Mouse (Mus musculus): ENCODE data around the gene Mta1. TPM values are rescaled to one million over a fixed set of nuclear protein-coding genes. Genes with fewer than 3 reads are reported as not detected.

Mta1 gene
- polyA plus RNA-seq, 1 experiment from 2014 or later, result 19.4 TPM

DNA sequence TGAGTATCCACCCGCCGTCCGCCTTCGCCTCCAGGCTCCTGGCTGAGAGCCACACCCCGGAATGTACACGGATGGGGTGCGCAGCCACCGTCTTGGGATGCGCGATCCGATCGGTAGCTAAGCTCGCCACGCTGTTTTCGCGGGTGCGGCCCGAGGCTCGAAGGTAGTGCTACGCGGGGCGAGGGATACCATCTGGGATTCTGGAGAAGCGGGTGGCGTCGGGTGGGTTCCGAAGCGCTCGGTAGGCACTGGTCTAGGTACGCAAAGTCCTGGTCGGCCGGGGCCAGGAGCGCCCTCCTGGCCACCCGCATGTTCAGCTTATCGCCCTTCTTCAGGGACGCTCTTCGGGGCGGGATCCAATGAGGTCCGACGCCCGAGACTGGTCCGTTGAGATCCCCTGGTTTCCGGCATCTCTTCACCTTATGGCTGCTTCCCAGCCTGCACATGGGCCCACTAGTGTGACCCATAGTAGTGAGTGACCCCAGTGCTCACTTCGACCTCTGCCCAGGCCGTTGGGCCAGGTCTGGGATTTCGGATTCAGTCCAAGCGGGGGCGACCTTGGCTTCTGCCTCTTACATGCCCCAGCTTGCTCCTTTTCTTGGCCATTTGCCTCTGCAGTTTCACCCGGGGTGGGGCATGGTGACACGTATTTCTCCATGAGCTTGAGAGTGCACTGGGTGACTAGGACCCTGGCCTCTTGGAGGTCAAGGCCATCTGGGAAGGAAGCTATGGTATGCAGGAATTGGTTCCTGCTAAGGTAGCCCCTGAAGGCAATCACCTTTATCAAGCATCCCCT lies 42.7 kb downstream of the Mta1 start:
- peak overlapping the region; percentile 78 for H3K4me2 ChIP-seq (replicated peaks; ENCODE audit: low read depth, low read length)
- DNase-seq (ENCODE audit: low spot score) (no peak), ATAC-seq (ENCODE audit: low FRiP score) (peak; percentile 8; the same call in 1 of the 2 replicates)
- peaks cover 26% of the 10 kb centered on the region for H3K4me1 ChIP-seq (replicated peaks; ENCODE audit: control insufficient read depth, insufficient read depth, low read length)
- H3K27ac ChIP-seq (ENCODE audit: low read depth, low read length), result peak overlapping the region; percentile 73; the same call in 1 of the 2 replicates
- no peaks in the 10 kb centered on the region for H3K9me3 ChIP-seq (ENCODE audit: control insufficient read depth, low read length)
- peak overlapping the region; percentile 75 for H3K9ac ChIP-seq (ENCODE audit: low read depth, low read length)
- H3K27me3 ChIP-seq (ENCODE audit: control insufficient read depth, insufficient read depth, low read length), result no peaks in the 10 kb centered on the region
- 2% methylated on average over 49 of the region's 49 CpGs for WGBS
- peaks cover 9% of the 10 kb centered on the region for H3K36me3 ChIP-seq (ENCODE audit: control insufficient read depth, insufficient read depth, low read length)
- peak overlapping the region; percentile 69 for H3K4me3 ChIP-seq (ENCODE audit: low read depth, low read length)

DNA sequence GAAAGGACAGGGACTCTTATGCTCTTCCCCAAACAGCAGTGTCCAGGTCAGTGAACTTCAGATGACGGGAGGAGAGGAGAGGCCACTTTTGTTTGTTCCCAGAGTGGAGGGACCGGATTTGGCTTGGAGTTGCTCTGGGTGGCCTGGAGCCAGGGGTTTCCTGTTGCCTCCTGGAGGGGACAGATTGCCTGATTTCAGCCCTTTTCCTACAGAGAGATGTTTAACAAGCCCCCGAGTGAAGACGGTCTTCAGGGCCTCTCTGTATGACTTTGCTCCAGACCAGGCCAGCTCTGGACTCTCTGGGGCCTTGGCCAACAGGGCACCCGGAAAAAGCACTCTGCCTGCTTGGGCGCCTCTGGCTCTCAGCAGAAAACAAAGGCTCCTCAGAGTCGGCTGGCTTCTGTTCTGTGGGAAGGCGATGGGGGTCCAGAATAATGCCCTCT lies 43.5 kb downstream of the Mta1 start:
- Histone ChIP-seq H3K4me2 (replicated peaks; ENCODE audit: low read depth, low read length) (peak overlapping the region; percentile 78), H3K9me3 (ENCODE audit: control insufficient read depth, low read length) (no peaks in the 10 kb centered on the region), H3K4me1 (replicated peaks; ENCODE audit: control insufficient read depth, insufficient read depth, low read length) (peaks cover 26% of the 10 kb centered on the region), H3K36me3 (ENCODE audit: control insufficient read depth, insufficient read depth, low read length) (peaks cover 2% of the 10 kb centered on the region), H3K9ac (ENCODE audit: low read depth, low read length) (peak overlapping the region; percentile 75), H3K4me3 (ENCODE audit: low read depth, low read length) (peak overlapping the region; percentile 69), H3K27ac (ENCODE audit: low read depth, low read length) (0 out of 2 replicates have a peak overlapping the region, but pooled peaks have one; percentile 17), H3K27me3 (ENCODE audit: control insufficient read depth, insufficient read depth, low read length) (no peaks in the 10 kb centered on the region)
- 52% methylated on average over 8 of the region's 8 CpGs for WGBS
- ATAC-seq (ENCODE audit: low FRiP score) (no peak), DNase-seq (ENCODE audit: low spot score) (no peak)

DNA sequence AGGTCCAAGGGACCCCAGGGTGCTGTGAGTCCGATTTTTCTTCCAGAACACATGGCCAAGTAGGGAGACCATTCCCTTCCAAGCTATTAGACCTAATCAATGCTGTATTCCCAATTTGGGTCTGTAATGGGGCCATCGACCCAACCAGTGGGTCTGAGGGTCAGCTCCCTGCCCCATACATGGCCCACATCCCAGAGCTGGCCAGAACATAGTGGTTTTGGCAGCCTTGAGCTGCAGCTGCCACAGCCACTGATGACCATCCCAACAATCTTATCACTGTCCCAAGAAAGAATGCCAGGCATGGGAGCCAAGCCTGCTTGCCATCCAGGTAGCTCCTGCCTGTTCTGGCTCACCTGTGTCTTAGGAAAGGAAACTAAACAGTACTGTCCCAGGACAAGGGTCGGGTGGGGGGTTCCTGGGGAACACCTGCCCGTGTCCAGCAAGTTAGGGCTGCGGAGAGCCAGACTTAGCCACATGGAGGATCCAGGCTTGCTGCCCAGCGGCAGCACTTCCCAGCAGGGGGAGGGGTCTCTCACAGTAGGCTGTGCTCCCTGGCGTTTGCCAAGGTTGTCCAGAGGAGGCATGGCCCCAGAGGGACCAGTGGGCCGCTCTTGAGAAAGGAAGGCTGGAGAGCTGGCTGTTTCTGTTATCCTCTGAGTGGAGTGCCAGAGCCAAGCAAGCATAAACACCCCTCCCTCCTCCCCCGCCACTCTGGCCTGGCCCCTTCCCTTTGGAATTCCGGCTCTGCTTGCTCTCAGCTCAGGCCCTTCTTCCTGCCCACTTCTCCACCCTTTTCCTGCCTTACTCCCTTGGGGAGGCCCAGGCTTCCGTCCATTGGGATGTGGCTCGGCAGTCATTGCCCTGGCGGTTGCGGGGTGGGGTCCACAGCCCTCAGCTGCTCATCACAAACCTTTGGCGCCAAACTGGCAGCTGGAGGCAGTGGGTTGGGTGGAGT lies 44.2 kb downstream of the Mta1 start:
- H3K4me3 ChIP-seq (ENCODE audit: low read depth, low read length), result peak overlapping the region; percentile 69
- H3K36me3 ChIP-seq (ENCODE audit: control insufficient read depth, insufficient read depth, low read length), result no peaks in the 10 kb centered on the region; the same call in 1 of the 2 replicates
- H3K4me1 ChIP-seq (replicated peaks; ENCODE audit: control insufficient read depth, insufficient read depth, low read length), result peaks cover 26% of the 10 kb centered on the region
- peak overlapping the region; percentile 78 for H3K4me2 ChIP-seq (replicated peaks; ENCODE audit: low read depth, low read length)
- 0 out of 2 replicates have a peak overlapping the region, but pooled peaks have one; percentile 17 for H3K27ac ChIP-seq (ENCODE audit: low read depth, low read length)
- 26% methylated on average over 15 of the region's 15 CpGs for WGBS
- ATAC-seq (ENCODE audit: low FRiP score) (no peak), DNase-seq (ENCODE audit: low spot score) (peak; percentile 54)
- H3K9me3 ChIP-seq (ENCODE audit: control insufficient read depth, low read length), result no peaks in the 10 kb centered on the region
- H3K27me3 ChIP-seq (ENCODE audit: control insufficient read depth, insufficient read depth, low read length), result no peaks in the 10 kb centered on the region
- H3K9ac ChIP-seq (ENCODE audit: low read depth, low read length), result peak overlapping the region; percentile 75

DNA sequence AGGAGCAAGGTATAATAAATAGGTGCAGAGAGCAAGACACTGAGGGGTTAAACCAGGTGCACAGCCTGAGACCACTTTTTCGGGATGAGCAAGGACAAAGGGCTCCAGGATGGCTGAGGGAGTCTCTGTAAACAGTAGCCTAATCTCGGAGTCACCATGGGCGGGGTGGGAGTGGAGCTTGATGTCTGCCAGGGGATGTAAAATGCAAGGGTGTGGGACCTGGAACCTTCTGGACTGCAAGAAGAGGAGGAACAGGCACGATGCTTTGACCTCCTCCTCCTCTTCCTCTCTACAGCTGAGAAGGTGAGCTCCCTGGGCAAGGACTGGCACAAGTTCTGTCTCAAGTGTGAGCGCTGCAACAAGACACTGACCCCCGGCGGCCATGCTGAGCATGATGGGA lies 45.1 kb downstream of the Mta1 start:
- Histone ChIP-seq H3K36me3 (ENCODE audit: control insufficient read depth, insufficient read depth, low read length) (no peaks in the 10 kb centered on the region; the same call in 1 of the 2 replicates), H3K27me3 (ENCODE audit: control insufficient read depth, insufficient read depth, low read length) (no peaks in the 10 kb centered on the region), H3K4me3 (ENCODE audit: low read depth, low read length) (no peak overlapping the region), H3K9me3 (ENCODE audit: control insufficient read depth, low read length) (no peaks in the 10 kb centered on the region), H3K4me2 (replicated peaks; ENCODE audit: low read depth, low read length) (no peak overlapping the region), H3K9ac (ENCODE audit: low read depth, low read length) (peak overlapping the region; percentile 75; the same call in 1 of the 2 replicates), H3K27ac (ENCODE audit: low read depth, low read length) (no peak overlapping the region), H3K4me1 (replicated peaks; ENCODE audit: control insufficient read depth, insufficient read depth, low read length) (peaks cover 27% of the 10 kb centered on the region)
- 63% methylated on average over 7 of the region's 7 CpGs for WGBS
- ATAC-seq (ENCODE audit: low FRiP score), result no peak
- DNase-seq (ENCODE audit: low spot score), result no peak

DNA sequence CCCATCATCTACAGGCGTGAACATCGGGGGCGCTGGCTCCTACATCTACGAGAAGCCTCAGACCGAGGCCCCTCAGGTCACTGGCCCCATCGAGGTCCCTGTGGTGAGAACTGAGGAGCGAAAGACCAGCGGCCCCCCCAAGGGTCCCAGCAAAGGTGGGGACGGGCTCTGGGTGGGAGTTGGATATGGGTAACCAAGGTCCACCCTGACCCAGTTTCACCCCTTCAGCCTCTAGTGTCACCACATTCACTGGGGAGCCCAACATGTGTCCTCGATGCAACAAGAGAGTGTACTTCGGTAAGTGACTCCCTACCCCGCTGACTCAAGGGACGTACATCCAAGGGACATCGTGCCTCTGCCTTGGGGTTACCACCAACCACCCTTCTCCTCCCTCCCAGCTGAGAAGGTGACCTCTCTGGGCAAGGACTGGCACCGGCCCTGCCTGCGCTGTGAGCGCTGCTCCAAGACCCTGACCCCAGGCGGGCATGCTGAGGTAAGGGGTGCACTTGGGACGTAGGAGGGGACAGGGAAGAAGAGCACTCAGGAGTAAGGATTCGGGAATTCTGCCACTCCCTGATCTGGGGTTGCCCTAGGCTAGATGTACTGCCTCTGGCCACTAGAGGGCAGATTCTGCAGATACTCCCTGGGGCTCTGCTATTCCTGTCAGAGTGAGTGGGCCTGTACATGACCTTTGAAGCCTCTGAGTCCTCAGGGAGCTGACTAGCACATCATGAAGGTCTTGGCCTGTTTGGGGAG lies 46.1 kb downstream of the Mta1 start:
- no peak overlapping the region for H3K9ac ChIP-seq (ENCODE audit: low read depth, low read length)
- H3K27me3 ChIP-seq (ENCODE audit: control insufficient read depth, insufficient read depth, low read length), result no peaks in the 10 kb centered on the region
- no peak overlapping the region for H3K27ac ChIP-seq (ENCODE audit: low read depth, low read length)
- peaks cover 24% of the 10 kb centered on the region for H3K4me1 ChIP-seq (replicated peaks; ENCODE audit: control insufficient read depth, insufficient read depth, low read length)
- ATAC-seq (ENCODE audit: low FRiP score), result no peak
- no peak overlapping the region for H3K4me2 ChIP-seq (replicated peaks; ENCODE audit: low read depth, low read length)
- WGBS, result 79% methylated on average over 20 of the region's 20 CpGs
- H3K9me3 ChIP-seq (ENCODE audit: control insufficient read depth, low read length), result no peaks in the 10 kb centered on the region
- no peaks in the 10 kb centered on the region; the same call in 1 of the 2 replicates for H3K36me3 ChIP-seq (ENCODE audit: control insufficient read depth, insufficient read depth, low read length)
- 0 out of 2 replicates have a peak overlapping the region, but pooled peaks have one; percentile 8 for H3K4me3 ChIP-seq (ENCODE audit: low read depth, low read length)
- peak; percentile 60 for DNase-seq (ENCODE audit: low spot score)

DNA sequence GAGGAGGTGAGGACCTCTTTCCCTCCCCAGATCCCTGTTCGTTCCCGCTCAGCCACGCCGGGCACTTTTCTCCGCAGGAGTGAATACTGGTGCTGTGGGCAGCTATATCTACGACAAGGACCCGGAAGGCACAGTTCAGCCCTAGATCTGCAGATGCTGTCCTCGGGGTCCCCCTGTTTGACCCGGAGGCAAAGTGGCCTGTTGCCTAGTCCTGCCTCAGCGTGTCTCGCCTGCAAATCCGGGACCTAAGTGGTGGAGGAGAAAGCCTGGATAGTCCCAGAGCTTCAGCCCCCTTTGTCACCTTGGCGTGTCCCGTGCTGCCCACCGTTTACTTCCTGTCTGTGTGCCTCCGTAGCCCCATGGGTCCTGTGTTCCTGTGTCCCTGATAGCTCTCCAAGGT lies 46.8 kb downstream of the Mta1 start:
- Histone ChIP-seq H3K27ac (ENCODE audit: low read depth, low read length) (no peak overlapping the region), H3K9me3 (ENCODE audit: control insufficient read depth, low read length) (no peaks in the 10 kb centered on the region), H3K4me1 (replicated peaks; ENCODE audit: control insufficient read depth, insufficient read depth, low read length) (peaks cover 19% of the 10 kb centered on the region), H3K36me3 (ENCODE audit: control insufficient read depth, insufficient read depth, low read length) (no peaks in the 10 kb centered on the region; the same call in 1 of the 2 replicates), H3K27me3 (ENCODE audit: control insufficient read depth, insufficient read depth, low read length) (no peaks in the 10 kb centered on the region), H3K4me2 (replicated peaks; ENCODE audit: low read depth, low read length) (no peak overlapping the region), H3K4me3 (ENCODE audit: low read depth, low read length) (no peak overlapping the region), H3K9ac (ENCODE audit: low read depth, low read length) (no peak overlapping the region)
- ATAC-seq (ENCODE audit: low FRiP score) (no peak), DNase-seq (ENCODE audit: low spot score) (no peak)
- 90% methylated on average over 16 of the region's 16 CpGs for WGBS

DNA sequence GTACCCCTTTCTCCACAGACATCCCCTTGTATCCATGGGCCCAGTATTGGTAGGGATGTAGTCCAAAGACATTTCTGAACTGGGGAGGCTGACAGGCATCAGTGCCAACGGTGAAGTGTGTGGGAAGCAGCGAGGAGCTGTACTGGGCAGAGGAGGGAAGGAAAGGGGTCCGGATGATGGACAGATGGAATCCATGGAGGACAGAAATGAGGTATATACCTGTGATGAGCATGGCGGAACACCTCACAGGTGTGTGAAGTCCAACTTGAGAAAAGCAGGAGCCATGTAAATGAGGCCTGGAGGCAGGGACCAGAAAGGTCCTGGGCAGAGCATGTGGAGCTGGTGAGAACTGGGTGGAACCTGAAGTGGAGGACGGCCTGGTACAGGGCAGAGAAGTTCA lies 47.5 kb downstream of the Mta1 start:
- ATAC-seq (ENCODE audit: low FRiP score) (peak; percentile 4; the same call in 1 of the 2 replicates), DNase-seq (ENCODE audit: low spot score) (no peak)
- Histone ChIP-seq H3K4me2 (replicated peaks; ENCODE audit: low read depth, low read length) (no peak overlapping the region), H3K4me1 (replicated peaks; ENCODE audit: control insufficient read depth, insufficient read depth, low read length) (peaks cover 19% of the 10 kb centered on the region), H3K27ac (ENCODE audit: low read depth, low read length) (no peak overlapping the region), H3K27me3 (ENCODE audit: control insufficient read depth, insufficient read depth, low read length) (peaks cover 2% of the 10 kb centered on the region; the same call in 1 of the 2 replicates), H3K36me3 (ENCODE audit: control insufficient read depth, insufficient read depth, low read length) (no peaks in the 10 kb centered on the region; the same call in 1 of the 2 replicates), H3K9me3 (ENCODE audit: control insufficient read depth, low read length) (no peaks in the 10 kb centered on the region), H3K4me3 (ENCODE audit: low read depth, low read length) (no peak overlapping the region), H3K9ac (ENCODE audit: low read depth, low read length) (no peak overlapping the region)
- 90% methylated on average over 5 of the region's 5 CpGs for WGBS

All from hindbrain, embryonic 11.5 days (tissue).